Mouse (Mus musculus): ENCODE data around the gene Tube1. TPM values are rescaled to one million over a fixed set of nuclear protein-coding genes. Genes with fewer than 3 reads are reported as not detected.

Tube1 gene
- polyA plus RNA-seq (2017; shearing (Covaris generic)): 3.2 TPM

GRCm38 (mm10) chr10:39133462-39134310 lies at the start of gene Tube1, which contains the start of gene Fam229b:
Tube1 (plus strand) TSS chr10:39133976.
Fam229b (minus strand) TSS chr10:39133914.

GRCm38 (mm10) chr10:39163694-39164093 lies 29.9 kb downstream of the Tube1 start, which contains the start of gene Ccn6:
Ccn6 (minus strand) TSS chr10:39163794.

Other genes starting within 250 kb of the Tube1 start
- 0.16 TPM for gene Lama4, start 168.5 kb upstream of the Tube1 start, polyA plus RNA-seq (2017; shearing (Covaris generic))
- gene Fam229b, start 62 bp upstream of the Tube1 start, polyA plus RNA-seq (2017; shearing (Covaris generic)): 1.00 TPM
- not detected for gene Ccn6, start 29.8 kb downstream of the Tube1 start, polyA plus RNA-seq (2017; shearing (Covaris generic))
- 534 TPM for gene Fyn, start 234.9 kb downstream of the Tube1 start, polyA plus RNA-seq (2017; shearing (Covaris generic))